Mouse (Mus musculus) limb, embryonic 14.5 days (tissue): ENCODE measurements around the gene Cfap57. TPM values are rescaled to one million over a fixed set of nuclear protein-coding genes. Genes with fewer than 3 reads are reported as not detected.

Source experiments
- ATAC-seq: fragments of 200-750 bp; cut with Nextera tagmentation; 2 replicates; pipeline ENCODE4 v1.8.0; 2017; ENCODE audit warnings: low read depth, moderate number of reproducible peaks, moderate TSS enrichment; ENCODE audit not compliant: low FRiP score
- DNase-seq: peaks from one replicate; pipeline ENCODE4 v3.0.0-alpha.2; 2015; ENCODE audit warnings: low spot score
- H3K27ac ChIP-seq: fragments of 300-500 bp; sonication (generic); replicated peaks from 2 replicates; pipeline ENCODE4 v1.5.1; 2014; ENCODE audit warnings: low read depth, mild to moderate bottlenecking, low read length, moderate library complexity, mixed read lengths
- H3K27me3 ChIP-seq: fragments of 300-500 bp; sonication (generic); 2 replicates; pipeline ENCODE4 v1.6.1; 2014; ENCODE audit warnings: low read length, mixed read lengths; ENCODE audit not compliant: control insufficient read depth, insufficient read depth
- H3K36me3 ChIP-seq: fragments of 300-500 bp; sonication (generic); 2 replicates; pipeline ENCODE4 v1.6.1; 2014; ENCODE audit warnings: mild to moderate bottlenecking, low read length, moderate library complexity, mixed read lengths; ENCODE audit not compliant: control insufficient read depth, insufficient read depth
- H3K4me1 ChIP-seq: fragments of 300-500 bp; sonication (generic); 2 replicates; pipeline ENCODE4 v1.6.1; 2014; ENCODE audit warnings: antibody characterized with exemption, low read length, mixed read lengths; ENCODE audit not compliant: control insufficient read depth, insufficient read depth
- H3K4me2 ChIP-seq: fragments of 300-500 bp; sonication (generic); replicated peaks from 2 replicates; pipeline ENCODE4 v1.6.1; 2014; ENCODE audit warnings: low read depth, mild to moderate bottlenecking, low read length, moderate library complexity; ENCODE audit not compliant: severe bottlenecking
- H3K4me3 ChIP-seq: fragments of 300-500 bp; sonication (generic); replicated peaks from 2 replicates; pipeline ENCODE4 v1.5.1; 2014; ENCODE audit warnings: low read length
- H3K9ac ChIP-seq: fragments of 300-500 bp; sonication (generic); 2 replicates; pipeline ENCODE4 v1.6.1; 2014; ENCODE audit warnings: mild to moderate bottlenecking, low read depth, low read length, moderate library complexity; ENCODE audit not compliant: severe bottlenecking
- H3K9me3 ChIP-seq: fragments of 300-500 bp; sonication (generic); 2 replicates; pipeline ENCODE4 v1.6.1; 2016; ENCODE audit warnings: low read length; ENCODE audit not compliant: control insufficient read depth
- POLR2A ChIP-seq: fragments of 200-500 bp; IDR thresholded peaks from 2 replicates; pipeline ENCODE4 v1.8.0; 2012; ENCODE audit warnings: inconsistent platforms, mild to moderate bottlenecking, moderate library complexity, borderline replicate concordance; ENCODE audit not compliant: insufficient read depth, insufficient read length; ENCODE audit errors: extremely low read depth
- WGBS: fragments of 180-500 bp; shearing (Covaris S2); extraction: QIAGEN DNeasy Blood & Tissue Kit; methylation state at CpG from one replicate; pipeline ENCODE4 v1.1.7; 2014; 5-methylcytosine and 5-hydroxymethylcytosine counted together
- polyA plus RNA-seq, 2 experiments: library from polyadenylated mRNA; depleted of rRNA in 1 of 2; stranded (reverse) in 1 of 2; unstranded in 1 of 2; fragments of >200 nt; fragmentation: Nextera tagmentation in 1 of 2; extraction: Ambion mirVana in 1 of 2; gene quantifications; 2 replicates each; pipeline versions ENCODE4 v1.2.1 to v1.2.3; 2012 to 2014

Cfap57 gene
- polyA plus RNA-seq, 2 experiments: 0.18 to 0.65 TPM

- no peak for TF ChIP-seq POLR2A
- ATAC-seq (no peak), DNase-seq (no peak)
- peak overlapping the region; percentile 77 for H3K9ac ChIP-seq
- 84% methylated on average over 9 of the region's 9 CpGs for WGBS
- H3K36me3 ChIP-seq: peaks cover 40% of the 10 kb centered on the region
- peak overlapping the region; percentile 82 for H3K4me3 ChIP-seq
- no peak overlapping the region for H3K27ac ChIP-seq
- H3K4me1 ChIP-seq: peaks cover 9% of the 10 kb centered on the region; the same call in 1 of the 2 replicates
- H3K27me3 ChIP-seq: no peaks in the 10 kb centered on the region
- peak overlapping the region; percentile 87 for H3K4me2 ChIP-seq
- H3K9me3 ChIP-seq: peaks cover 5% of the 10 kb centered on the region; the same call in 1 of the 2 replicates
Measured at GRCm38 (mm10) chr4:118621781-118622180, 1.2 kb upstream of the Cfap57 start.

DNA sequence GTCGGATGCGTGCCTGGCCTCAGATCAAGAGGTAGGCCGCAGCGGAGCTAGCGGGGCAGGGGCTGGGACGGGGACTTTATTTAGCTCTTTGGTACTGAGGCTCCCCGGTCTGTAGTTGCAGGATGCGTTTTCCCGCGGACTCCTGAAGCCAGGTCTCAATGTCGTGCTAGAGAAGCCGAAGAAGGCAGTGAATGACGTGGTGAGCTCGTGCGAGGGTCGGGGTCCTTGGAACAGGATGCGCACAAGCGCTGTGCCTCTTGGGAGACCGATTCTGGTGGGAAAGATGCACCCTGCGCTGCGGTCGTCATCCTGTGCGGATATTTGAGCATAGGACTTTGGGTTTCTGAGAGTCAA, 367 bp upstream of the Cfap57 start:
- WGBS: under 1% methylated on average over 23 of the region's 23 CpGs
- Histone ChIP-seq H3K36me3 (peaks cover 31% of the 10 kb centered on the region), H3K27ac (peak overlapping the region; percentile 58; the same call in 1 of the 2 replicates), H3K27me3 (no peaks in the 10 kb centered on the region), H3K4me1 (peaks cover 9% of the 10 kb centered on the region; the same call in 1 of the 2 replicates), H3K4me3 (peak overlapping the region; percentile 82), H3K9ac (peak overlapping the region; percentile 77), H3K9me3 (peaks cover 5% of the 10 kb centered on the region; the same call in 1 of the 2 replicates), H3K4me2 (peak overlapping the region; percentile 87)
- no peak; the same call in 1 of the 2 replicates for ATAC-seq
- no peak for TF ChIP-seq POLR2A
- no peak for DNase-seq

GRCm38 (mm10) chr4:118615412-118615811, 5.2 kb downstream of the Cfap57 start:
- no peak overlapping the region for H3K27ac ChIP-seq
- 84% methylated on average over 11 of the region's 11 CpGs for WGBS
- H3K9me3 ChIP-seq: peaks cover 5% of the 10 kb centered on the region; the same call in 1 of the 2 replicates
- H3K9ac ChIP-seq: no peak overlapping the region
- TF ChIP-seq POLR2A: no peak
- no peaks in the 10 kb centered on the region for H3K4me1 ChIP-seq
- DNase-seq (no peak), ATAC-seq (no peak)
- H3K27me3 ChIP-seq: no peaks in the 10 kb centered on the region
- no peaks in the 10 kb centered on the region for H3K36me3 ChIP-seq
- H3K4me2 ChIP-seq: no peak overlapping the region
- H3K4me3 ChIP-seq: no peak overlapping the region

DNA sequence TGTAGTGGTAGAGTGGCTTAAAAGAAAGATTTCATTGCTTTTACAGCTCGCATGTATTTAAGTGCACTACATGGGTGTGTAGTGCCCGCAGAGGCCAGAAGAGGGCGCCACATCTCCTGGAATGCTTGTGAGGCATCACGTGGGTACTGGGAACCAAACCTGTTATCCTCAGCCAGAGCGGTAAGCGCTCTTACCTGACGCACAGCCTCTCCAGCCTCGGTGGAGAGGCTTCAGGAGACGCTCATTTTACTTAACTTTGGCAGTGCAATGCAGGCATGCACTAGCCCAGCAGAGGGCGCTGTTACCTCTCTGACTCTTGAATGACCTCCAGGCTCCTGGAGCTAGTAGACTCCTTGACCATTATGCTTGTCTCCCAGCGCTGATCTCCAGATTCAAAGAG, 8.0 kb downstream of the Cfap57 start:
- peaks cover 4% of the 10 kb centered on the region; the same call in 1 of the 2 replicates for H3K9me3 ChIP-seq
- no peak overlapping the region for H3K4me3 ChIP-seq
- no peaks in the 10 kb centered on the region for H3K4me1 ChIP-seq
- TF ChIP-seq POLR2A: no peak
- no peak for DNase-seq
- H3K9ac ChIP-seq: no peak overlapping the region
- no peaks in the 10 kb centered on the region for H3K36me3 ChIP-seq
- ATAC-seq: no peak
- H3K27me3 ChIP-seq: no peaks in the 10 kb centered on the region
- no peak overlapping the region for H3K4me2 ChIP-seq
- 23% methylated on average over 11 of the region's 11 CpGs for WGBS
- no peak overlapping the region for H3K27ac ChIP-seq

GRCm38 (mm10) chr4:118609836-118610235, 10.7 kb downstream of the Cfap57 start:
- 74% methylated on average over 3 of the region's 3 CpGs for WGBS

DNA sequence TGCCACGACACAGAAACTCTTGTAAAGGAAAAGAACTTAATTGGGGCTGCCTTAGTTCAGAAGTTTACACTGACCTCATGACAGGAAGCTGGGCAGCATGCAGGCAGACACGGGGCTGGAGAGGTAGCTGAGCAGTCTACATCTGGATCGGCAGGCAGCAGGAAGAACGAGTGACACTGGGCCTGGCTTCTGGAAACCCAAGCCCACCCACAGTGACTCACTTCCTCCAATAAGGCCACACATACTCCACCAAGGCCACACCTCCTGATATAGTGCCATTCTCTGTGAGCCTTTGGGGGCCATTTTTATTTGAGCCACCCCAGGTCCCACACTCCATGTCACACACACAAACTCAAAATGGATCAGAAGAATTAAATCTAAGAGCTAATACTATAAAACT, 16.5 kb downstream of the Cfap57 start:
- no peak for TF ChIP-seq POLR2A
- Histone ChIP-seq H3K27ac (no peak overlapping the region), H3K36me3 (no peaks in the 10 kb centered on the region), H3K4me3 (no peak overlapping the region), H3K4me1 (no peaks in the 10 kb centered on the region), H3K4me2 (no peak overlapping the region), H3K9me3 (no peaks in the 10 kb centered on the region), H3K27me3 (no peaks in the 10 kb centered on the region), H3K9ac (no peak overlapping the region)
- WGBS: 39% methylated on average over 4 of the region's 4 CpGs
- no peak for ATAC-seq
- no peak for DNase-seq

More at GRCm38 (mm10) chr4:118609836-118610235, 10.7 kb downstream of the Cfap57 start:
- Histone ChIP-seq H3K27ac (no peak overlapping the region), H3K36me3 (no peaks in the 10 kb centered on the region), H3K9ac (no peak overlapping the region), H3K9me3 (no peaks in the 10 kb centered on the region), H3K27me3 (no peaks in the 10 kb centered on the region), H3K4me3 (no peak overlapping the region), H3K4me1 (no peaks in the 10 kb centered on the region), H3K4me2 (no peak overlapping the region)
- no peak for TF ChIP-seq POLR2A
- no peak for ATAC-seq
- DNase-seq: no peak
